Mouse (Mus musculus): ENCODE results near the gene E430018J23Rik. TPM values are rescaled to one million over a fixed set of nuclear protein-coding genes. Genes with fewer than 3 reads are reported as not detected.
A peak's percentile ranks its signal among the peaks of the same experiment; 100 is the strongest.
"Not testable (repeated sequence)": the region's sequence is repeated elsewhere in the genome, so short reads cannot be mapped to it uniquely, and the experiment has no call there.

The E430018J23Rik gene
- polyA plus RNA-seq, 1 experiment from 2014 or later: 1.8 TPM

DNA sequence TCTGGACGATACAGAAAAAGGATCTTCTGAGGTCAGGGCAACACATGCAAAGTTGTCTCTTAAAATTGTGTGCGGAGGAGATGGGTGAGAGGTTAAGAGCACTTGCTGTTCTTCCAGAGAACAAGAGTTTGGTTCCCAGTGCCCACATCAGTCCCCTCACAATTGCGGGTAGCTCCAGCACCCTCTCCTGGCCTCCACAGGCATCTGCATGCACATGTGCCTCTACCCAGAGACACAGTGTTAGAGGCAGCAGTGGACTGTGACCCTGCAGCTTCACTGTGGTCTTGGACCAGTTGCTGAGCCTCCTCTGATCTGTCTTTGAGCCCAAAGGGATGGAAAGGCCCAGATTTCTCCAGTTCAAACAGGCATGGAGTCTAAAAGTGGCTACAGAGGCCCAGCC is 21.6 kb downstream of the E430018J23Rik start:
- H3K4me3 ChIP-seq; H3K27me3 ChIP-seq (replicated peaks); H3K4me2 ChIP-seq; ATAC-seq; H3K27ac ChIP-seq; H3K9me3 ChIP-seq (replicated peaks); H3K9ac ChIP-seq: not testable (repeated sequence)
- H3K4me1 ChIP-seq: peaks cover 21% of the 10 kb centered on the region
- peaks cover 16% of the 10 kb centered on the region for H3K36me3 ChIP-seq
- WGBS (ENCODE audit: insufficient replicate concordance): 77% methylated on average over 3 of the region's 3 CpGs

DNA sequence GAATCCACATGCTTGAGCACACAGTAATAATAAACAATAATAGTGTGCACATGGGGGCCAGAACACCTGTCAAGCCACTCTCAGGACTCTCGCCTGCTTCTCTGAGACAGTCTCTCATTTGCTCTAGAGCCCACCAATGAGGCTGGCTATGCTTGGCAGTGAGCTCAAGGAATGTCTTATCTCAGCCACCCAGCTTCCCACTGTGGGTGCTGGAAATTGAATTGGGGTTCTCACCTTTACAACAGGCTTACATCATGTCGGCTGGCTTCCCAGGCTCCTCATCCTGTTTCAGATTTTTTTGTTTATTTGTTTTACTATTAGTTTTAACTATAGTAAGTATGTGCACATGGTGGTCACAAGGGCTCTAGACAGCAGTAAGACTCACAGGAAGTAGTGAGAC is 22.2 kb downstream of the E430018J23Rik start:
- H3K4me2 ChIP-seq: no peak overlapping the region
- ATAC-seq: no peak
- 31% methylated on average over 2 of the region's 2 CpGs for WGBS (ENCODE audit: insufficient replicate concordance)
- no peak overlapping the region for H3K4me3 ChIP-seq
- no peaks in the 10 kb centered on the region for H3K27me3 ChIP-seq (replicated peaks)
- H3K9me3 ChIP-seq (replicated peaks): 0 out of 2 replicates have a peak, but pooled peaks cover 8% of the 10 kb centered on the region
- peaks cover 17% of the 10 kb centered on the region for H3K4me1 ChIP-seq
- no peak overlapping the region for H3K27ac ChIP-seq
- peaks cover 16% of the 10 kb centered on the region for H3K36me3 ChIP-seq
- no peak overlapping the region for H3K9ac ChIP-seq

GRCm38 (mm10) chr7:127366249-127366648 is 27.2 kb downstream of the E430018J23Rik start:
- ATAC-seq: no peak
- H3K36me3 ChIP-seq: no peaks in the 10 kb centered on the region
- 74% methylated on average over 3 of the region's 3 CpGs for WGBS (ENCODE audit: insufficient replicate concordance)

GRCm38 (mm10) chr7:127364166-127364565 is 29.3 kb downstream of the E430018J23Rik start:
- Histone ChIP-seq H3K27me3 (replicated peaks) (peaks cover 44% of the 10 kb centered on the region), H3K4me2 (peak overlapping the region; percentile 64; the same call in 1 of the 2 replicates), H3K36me3 (no peaks in the 10 kb centered on the region), H3K9ac (no peak overlapping the region; the same call in 1 of the 2 replicates), H3K27ac (no peak overlapping the region), H3K4me1 (peaks cover 11% of the 10 kb centered on the region; the same call in 1 of the 2 replicates), H3K4me3 (0 out of 2 replicates have a peak overlapping the region, but pooled peaks have one; percentile 39), H3K9me3 (replicated peaks) (0 out of 2 replicates have a peak, but pooled peaks cover 8% of the 10 kb centered on the region)
- WGBS (ENCODE audit: insufficient replicate concordance): 59% methylated on average over 4 of the region's 4 CpGs
- no peak for ATAC-seq

More at GRCm38 (mm10) chr7:127366249-127366648, 27.2 kb downstream of the E430018J23Rik start:
- Histone ChIP-seq H3K4me1 (peaks cover 14% of the 10 kb centered on the region; the same call in 1 of the 2 replicates), H3K27ac (no peak overlapping the region), H3K4me3 (no peak overlapping the region), H3K27me3 (replicated peaks) (peaks cover 27% of the 10 kb centered on the region), H3K4me2 (no peak overlapping the region), H3K9me3 (replicated peaks) (0 out of 2 replicates have a peak, but pooled peaks cover 8% of the 10 kb centered on the region), H3K9ac (no peak overlapping the region)

DNA sequence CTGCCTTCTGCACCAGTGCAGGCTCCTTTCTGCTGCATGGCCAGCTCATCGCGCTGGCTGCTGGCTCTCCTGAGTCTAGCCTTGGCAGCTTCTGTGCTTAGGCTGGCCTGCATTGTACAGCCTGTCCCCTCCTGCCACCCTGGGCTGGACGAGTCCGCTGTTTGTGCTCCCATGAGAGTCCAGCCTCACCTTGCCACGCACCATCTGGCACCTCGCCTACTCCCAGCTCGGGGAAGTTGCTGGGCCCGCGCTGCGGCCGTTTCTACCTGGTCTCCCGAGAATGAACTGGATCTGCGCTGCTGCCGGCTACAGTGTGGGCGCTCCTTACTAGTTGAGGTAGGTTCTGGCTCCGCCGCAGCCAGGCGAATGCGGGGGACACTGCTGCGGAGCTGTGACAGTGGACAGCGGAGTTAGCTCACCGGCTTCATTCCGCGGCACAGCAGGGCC is 29.9 kb downstream of the E430018J23Rik start:
- peaks cover 46% of the 10 kb centered on the region for H3K27me3 ChIP-seq (replicated peaks)
- peak overlapping the region; percentile 39 for H3K4me3 ChIP-seq
- peaks cover 11% of the 10 kb centered on the region; the same call in 1 of the 2 replicates for H3K4me1 ChIP-seq
- H3K4me2 ChIP-seq: peak overlapping the region; percentile 64
- ATAC-seq: no peak
- H3K27ac ChIP-seq: no peak overlapping the region
- H3K9me3 ChIP-seq (replicated peaks): 0 out of 2 replicates have a peak, but pooled peaks cover 8% of the 10 kb centered on the region
- 8% methylated on average over 24 of the region's 24 CpGs for WGBS (ENCODE audit: insufficient replicate concordance)
- peak overlapping the region; percentile 44 for H3K9ac ChIP-seq
- no peaks in the 10 kb centered on the region for H3K36me3 ChIP-seq

DNA sequence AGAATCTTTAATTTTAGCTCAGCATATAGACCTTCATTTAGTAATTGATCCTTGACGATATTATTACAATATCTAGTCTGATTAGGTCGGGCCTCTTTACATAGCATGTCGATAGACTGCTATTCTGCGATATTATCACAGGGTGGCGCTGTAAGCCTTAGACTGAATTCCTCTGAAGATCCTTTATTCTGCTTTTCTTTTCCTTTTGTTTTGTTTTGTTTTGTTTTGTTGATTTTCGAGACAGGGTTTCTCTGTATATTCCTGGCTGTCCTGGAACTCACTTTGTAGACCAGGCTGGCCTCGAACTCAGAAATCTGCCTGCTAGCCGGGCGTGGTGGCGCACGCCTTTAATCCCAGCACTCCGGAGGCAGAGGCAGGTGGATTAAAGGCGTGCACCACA is 31.0 kb downstream of the E430018J23Rik start:
- peaks cover 11% of the 10 kb centered on the region; the same call in 1 of the 2 replicates for H3K4me1 ChIP-seq
- ATAC-seq; H3K27ac ChIP-seq; H3K36me3 ChIP-seq; H3K9ac ChIP-seq; H3K9me3 ChIP-seq (replicated peaks): not testable (repeated sequence)
- peak overlapping the region; percentile 32 for H3K4me2 ChIP-seq
- 22% methylated on average over 13 of the region's 13 CpGs for WGBS (ENCODE audit: insufficient replicate concordance)
- H3K4me3 ChIP-seq: 0 out of 2 replicates have a peak overlapping the region, but pooled peaks have one; percentile 18
- H3K27me3 ChIP-seq (replicated peaks): peaks cover 55% of the 10 kb centered on the region

GRCm38 (mm10) chr7:127361449-127361848 is 32.0 kb downstream of the E430018J23Rik start:
- Histone ChIP-seq H3K9me3 (replicated peaks) (no peaks in the 10 kb centered on the region), H3K4me1 (peaks cover 11% of the 10 kb centered on the region; the same call in 1 of the 2 replicates), H3K9ac (no peak overlapping the region), H3K27me3 (replicated peaks) (peaks cover 59% of the 10 kb centered on the region), H3K4me3 (no peak overlapping the region), H3K4me2 (no peak overlapping the region), H3K36me3 (no peaks in the 10 kb centered on the region), H3K27ac (no peak overlapping the region)
- ATAC-seq: 0 out of 2 replicates have a peak, but pooled peaks have one; percentile 21
- WGBS (ENCODE audit: insufficient replicate concordance): 46% methylated on average over 13 of the region's 13 CpGs

DNA sequence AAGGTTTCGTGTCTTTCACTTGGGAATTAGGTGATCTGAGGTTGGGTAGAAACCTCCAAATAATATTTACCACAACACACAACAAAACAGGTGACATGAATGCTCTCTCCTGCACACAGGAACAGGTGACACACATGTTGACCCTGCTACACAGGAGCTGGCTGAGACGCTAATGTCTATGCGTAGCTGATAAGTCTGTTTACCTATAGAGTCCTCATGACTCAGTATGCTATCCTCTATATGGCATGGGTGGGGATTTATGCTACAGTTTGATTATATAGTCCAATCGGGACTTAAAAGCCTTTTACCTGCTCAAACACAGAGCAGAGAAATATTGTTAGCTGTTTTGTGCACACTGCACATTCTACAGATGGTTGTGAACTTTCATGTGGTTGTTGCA is 33.2 kb downstream of the E430018J23Rik start:
- H3K4me2 ChIP-seq: no peak overlapping the region
- H3K4me3 ChIP-seq: no peak overlapping the region
- H3K9ac ChIP-seq: no peak overlapping the region
- no peaks in the 10 kb centered on the region for H3K36me3 ChIP-seq
- ATAC-seq: no peak
- no peaks in the 10 kb centered on the region for H3K9me3 ChIP-seq (replicated peaks)
- 57% methylated on average over 4 of the region's 4 CpGs for WGBS (ENCODE audit: insufficient replicate concordance)
- no peak overlapping the region for H3K27ac ChIP-seq
- H3K27me3 ChIP-seq (replicated peaks): peaks cover 54% of the 10 kb centered on the region
- peaks cover 11% of the 10 kb centered on the region; the same call in 1 of the 2 replicates for H3K4me1 ChIP-seq

DNA sequence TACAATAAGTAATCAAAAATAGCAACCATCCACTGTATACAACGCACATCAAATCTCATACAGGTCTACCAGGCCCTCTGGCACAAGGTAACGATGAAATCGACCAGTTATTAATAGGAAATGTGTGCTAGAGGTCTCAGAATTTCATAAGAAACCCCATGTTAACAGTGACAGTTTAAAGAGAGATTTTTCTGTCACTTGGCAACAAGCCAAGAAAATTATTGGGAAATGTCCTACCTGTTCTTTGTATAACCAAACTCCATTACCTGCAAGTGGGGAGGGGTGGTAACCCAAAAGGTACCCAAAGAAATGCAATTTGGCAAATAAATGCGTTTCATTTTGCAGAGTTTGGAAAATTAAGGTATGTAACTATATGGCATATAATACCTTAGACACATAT is 35.0 kb downstream of the E430018J23Rik start:
- Histone ChIP-seq H3K4me2 (no peak overlapping the region), H3K9ac (no peak overlapping the region), H3K27me3 (replicated peaks) (peaks cover 44% of the 10 kb centered on the region), H3K4me1 (peaks cover 7% of the 10 kb centered on the region; the same call in 1 of the 2 replicates), H3K4me3 (no peak overlapping the region), H3K9me3 (replicated peaks) (no peaks in the 10 kb centered on the region), H3K36me3 (no peaks in the 10 kb centered on the region), H3K27ac (no peak overlapping the region)
- no peak for ATAC-seq
- WGBS (ENCODE audit: insufficient replicate concordance): 49% methylated on average over 4 of the region's 4 CpGs

DNA sequence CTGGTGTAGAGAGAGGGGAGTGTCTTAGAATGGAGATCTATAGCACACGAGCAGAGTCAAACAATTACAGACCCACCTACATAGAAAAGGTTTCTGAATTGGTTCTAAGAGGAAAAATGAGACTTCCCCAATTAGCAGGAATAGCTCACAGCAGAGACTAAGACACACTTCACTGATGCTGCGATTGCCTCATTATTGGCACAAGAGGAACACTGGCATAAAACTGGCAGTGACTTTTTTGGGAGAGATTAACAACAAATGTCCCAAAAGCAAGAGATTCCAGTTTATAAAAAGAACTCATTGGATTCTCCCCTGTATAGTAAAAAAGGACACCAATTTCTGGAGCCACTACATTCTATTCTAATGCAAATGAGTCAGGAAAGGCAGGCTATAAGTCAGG is 35.6 kb downstream of the E430018J23Rik start:
- no peaks in the 10 kb centered on the region for H3K36me3 ChIP-seq
- no peak overlapping the region for H3K27ac ChIP-seq
- peaks cover 41% of the 10 kb centered on the region for H3K27me3 ChIP-seq (replicated peaks)
- no peak for ATAC-seq
- 46% methylated on average over 2 of the region's 2 CpGs for WGBS (ENCODE audit: insufficient replicate concordance)
- 0 out of 2 replicates have a peak, but pooled peaks cover 5% of the 10 kb centered on the region for H3K4me1 ChIP-seq
- no peak overlapping the region for H3K9ac ChIP-seq
- H3K4me2 ChIP-seq: no peak overlapping the region
- no peaks in the 10 kb centered on the region for H3K9me3 ChIP-seq (replicated peaks)
- no peak overlapping the region for H3K4me3 ChIP-seq

- no peaks in the 10 kb centered on the region for H3K9me3 ChIP-seq (replicated peaks)
- no peaks in the 10 kb centered on the region for H3K4me1 ChIP-seq
- H3K9ac ChIP-seq: no peak overlapping the region
- H3K36me3 ChIP-seq: no peaks in the 10 kb centered on the region
- no peak overlapping the region for H3K27ac ChIP-seq
- WGBS (ENCODE audit: insufficient replicate concordance): 54% methylated on average over 3 of the region's 3 CpGs
- no peak overlapping the region for H3K4me2 ChIP-seq
- no peak for ATAC-seq
- H3K4me3 ChIP-seq: no peak overlapping the region
- peaks cover 31% of the 10 kb centered on the region for H3K27me3 ChIP-seq (replicated peaks)
Measured at GRCm38 (mm10) chr7:127355796-127356195, 37.6 kb downstream of the E430018J23Rik start.

DNA sequence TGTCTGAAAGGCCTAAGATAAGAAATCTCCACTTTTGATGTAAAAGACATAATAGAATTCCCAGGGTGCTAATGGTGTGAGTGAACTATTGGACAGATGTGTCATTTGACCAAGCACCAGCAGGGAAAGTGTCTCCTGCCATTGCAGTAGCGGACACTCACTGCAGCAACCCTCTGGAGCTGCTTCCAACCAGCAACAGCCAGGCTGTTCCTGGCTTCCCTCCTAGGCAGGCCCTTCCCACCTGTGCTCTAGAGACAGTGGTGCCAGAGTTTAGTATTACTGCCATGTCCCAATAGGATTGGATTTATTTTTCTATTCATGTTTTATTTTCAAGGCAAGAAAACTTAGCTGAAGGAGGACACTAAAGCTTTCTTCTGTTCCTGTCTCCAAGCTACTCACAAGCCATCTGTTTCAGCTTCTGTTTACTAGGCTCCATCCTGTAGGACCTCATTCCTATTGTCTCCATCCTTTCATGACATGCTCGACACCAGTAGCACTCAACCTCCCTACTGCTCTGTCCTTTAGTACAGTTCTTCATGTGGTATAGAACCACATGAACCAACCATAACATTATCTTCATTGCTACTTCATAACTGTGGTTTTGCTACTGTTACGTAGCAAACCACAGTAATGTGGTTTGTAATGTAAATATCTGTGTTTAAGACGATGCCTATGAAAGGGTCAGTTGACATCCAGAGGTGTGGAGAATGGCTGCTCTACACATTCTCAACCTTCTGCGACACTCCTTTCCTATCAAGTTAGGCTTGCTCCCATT is 42.0 kb downstream of the E430018J23Rik start:
- Histone ChIP-seq H3K36me3 (no peaks in the 10 kb centered on the region), H3K4me1 (peaks cover 11% of the 10 kb centered on the region), H3K4me3 (no peak overlapping the region), H3K9ac (no peak overlapping the region), H3K9me3 (replicated peaks) (no peaks in the 10 kb centered on the region), H3K27ac (no peak overlapping the region), H3K27me3 (replicated peaks) (0 out of 2 replicates have a peak, but pooled peaks cover 4% of the 10 kb centered on the region), H3K4me2 (no peak overlapping the region)
- WGBS (ENCODE audit: insufficient replicate concordance): 60% methylated on average over 5 of the region's 5 CpGs
- ATAC-seq: no peak

Measured in liver, embryonic 12.5 days (tissue).